Mouse (Mus musculus): ENCODE measurements at regions not wholly inside any gene's neighbourhood (a gene's known extent, or its start where the extent isn't known, plus 50 kb on each side); places are given as distances from the start of the nearest gene placed in this dataset.
"Not testable (repeated sequence)": the region's sequence is repeated elsewhere in the genome, so short reads cannot be mapped to it uniquely, and the experiment has no call there.

GRCm38 (mm10) chr2:57185151-57185550, 52.3 kb upstream of the Gpd2 start:
- no peak for DNase-seq (ENCODE audit: low read depth, low spot score)

DNA sequence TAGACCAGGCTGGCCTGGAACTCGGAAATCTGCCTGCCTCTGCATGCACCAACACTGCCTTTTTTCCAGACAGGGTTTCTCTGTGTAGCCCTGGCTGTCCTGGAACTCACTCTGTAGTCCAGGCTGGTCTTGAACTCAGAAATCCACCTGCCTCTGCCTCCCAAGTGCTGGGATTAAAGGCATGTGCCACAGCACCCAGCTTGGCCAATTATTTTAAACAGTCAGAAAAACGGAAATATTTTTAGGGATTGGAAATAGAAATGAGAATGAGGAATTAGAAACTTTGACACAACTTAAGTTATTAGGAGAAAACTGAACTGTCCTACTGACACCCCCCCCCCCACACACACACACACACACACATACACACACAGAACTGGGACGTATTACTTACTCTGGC, 54.3 kb upstream of the Gpd2 start:
- DNase-seq (ENCODE audit: low read depth, low spot score), result not testable (repeated sequence)

DNA sequence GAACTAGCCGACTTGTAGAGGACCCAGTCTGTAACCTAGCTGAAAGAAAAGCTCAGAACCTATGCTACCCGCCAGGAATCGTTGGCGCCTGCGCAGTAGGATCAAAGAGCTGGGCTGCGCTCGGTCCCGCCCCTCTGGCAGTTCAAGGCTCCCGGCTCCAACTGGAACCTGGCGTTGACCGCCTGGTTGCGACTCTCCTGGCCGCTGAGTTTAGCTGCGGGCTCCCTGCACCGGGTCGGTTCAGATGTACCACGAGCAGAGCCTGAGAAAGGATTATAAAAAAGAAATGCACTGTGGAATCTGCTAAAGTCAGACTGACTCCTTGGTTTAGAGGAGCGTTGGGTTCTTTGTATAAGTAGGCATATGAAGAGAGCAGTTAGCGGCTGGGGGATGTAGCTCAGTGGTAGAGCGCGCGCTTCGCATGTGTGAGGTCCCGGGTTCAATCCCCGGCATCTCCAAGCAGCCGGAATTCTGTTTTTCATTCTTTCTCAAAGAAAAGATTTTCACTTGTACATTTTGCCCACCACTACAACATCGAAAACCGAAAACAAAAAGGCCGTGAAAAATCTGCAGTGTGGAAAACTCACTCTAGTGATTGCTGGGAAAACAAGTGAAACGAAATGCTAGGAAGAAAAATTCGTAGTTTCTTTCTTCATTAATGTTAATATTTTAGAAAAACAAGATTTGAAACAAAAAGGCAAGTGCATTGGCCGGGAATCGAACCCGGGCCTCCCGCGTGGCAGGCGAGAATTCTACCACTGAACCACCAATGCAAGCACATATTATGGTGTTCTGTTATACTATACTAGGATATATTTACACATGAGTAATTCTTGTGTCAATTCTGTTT, 55.5 kb upstream of the Gpd2 start:
- peak; percentile 96 for DNase-seq (ENCODE audit: low read depth, low spot score)

- DNase-seq (ENCODE audit: low read depth, low spot score), result no peak
These were observed 56.1 kb upstream of the Gpd2 start for GRCm38 (mm10) chr2:57181350-57181691.

DNA sequence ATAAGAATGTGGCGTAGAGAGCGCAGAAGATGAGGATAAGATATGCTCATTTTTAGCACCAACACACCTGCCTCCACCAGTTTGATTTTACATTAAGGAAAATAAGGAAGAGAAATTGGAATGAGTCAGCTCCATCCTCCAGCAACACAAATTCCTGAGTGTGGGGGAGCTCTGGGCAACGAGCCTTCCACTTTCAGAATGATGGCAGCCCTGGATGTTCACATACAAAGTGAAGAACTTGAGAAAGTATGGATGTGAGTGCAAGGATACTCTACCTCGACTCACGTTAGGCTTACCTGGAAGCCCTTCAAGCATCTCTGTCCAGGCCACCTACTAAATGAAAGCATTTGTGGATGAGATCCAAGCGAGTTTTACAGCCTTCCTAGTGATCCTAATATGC, 54.3 kb upstream of the Nr4a2 start:
- DNase-seq (ENCODE audit: low read depth, low spot score), result peak; percentile 70

- no peak for DNase-seq (ENCODE audit: low read depth, low spot score)
These were observed 52.7 kb upstream of the Nr4a2 start for GRCm38 (mm10) chr2:57176547-57176946.

DNA sequence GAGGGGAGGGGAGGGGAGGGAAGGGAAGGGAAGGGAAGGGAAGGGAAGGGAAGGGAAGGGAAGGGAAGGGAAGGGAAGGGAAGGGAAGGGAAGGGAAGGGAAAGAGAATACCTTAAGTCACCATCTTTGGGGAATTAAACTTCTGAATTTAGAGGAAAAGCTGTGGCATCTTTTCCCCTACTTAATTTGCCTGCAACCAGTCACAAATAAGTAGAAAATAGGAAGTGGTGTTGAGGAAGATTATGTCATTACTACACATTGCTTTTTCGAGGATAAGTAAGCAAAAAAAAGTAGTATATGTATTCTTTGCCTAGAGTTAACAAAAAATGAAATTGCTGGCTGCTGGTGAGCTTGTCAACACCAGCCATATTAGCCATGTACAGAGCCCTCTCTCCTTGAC, 51.4 kb upstream of the Nr4a2 start:
- no peak for DNase-seq (ENCODE audit: low read depth, low spot score)
